8 mouse cellular contexts compared by ENCODE assay signal in genomic region chr11:29173125-29173631, GRCm38 (mm10). TPM values are rescaled to one million over a fixed set of nuclear protein-coding genes. Genes with fewer than 3 reads are reported as not detected.
DNase-seq lines count a peak whose midpoint lies in the region.

No protein-coding gene starts in this region.

- peak overlapping the region; percentile 93 for H3K4me3 ChIP-seq in midbrain, embryonic 10.5 days

- no peaks in the 10 kb centered on the region for H3K9me3 ChIP-seq in midbrain, embryonic 10.5 days (replicated peaks)

- peak overlapping the region; percentile 99 for H3K27ac ChIP-seq in midbrain, embryonic 10.5 days (replicated peaks)

- intact Hi-C loops in left cerebral cortex, postnatal 4 days (cut with DNase I) = no loop called here

- peak; percentile 51 for DNase-seq in gastrocnemius, adult 18-20 months (ENCODE audit: low spot score)
- DNase-seq in gastrocnemius, postnatal 25 days = no peak
- DNase-seq in cerebellum, postnatal 36 days = peak; percentile 47 to 60
- peak; percentile 22 to 31 for DNase-seq in frontal cortex, postnatal 25 days (ENCODE audit: low spot score in 2 of 2)
- DNase-seq in hindlimb bud, embryonic 11.5 days (ENCODE audit: extremely low spot score, low read depth, low spot score) = peak; percentile 31
- DNase-seq in left cerebral cortex, postnatal 4 days = peak; percentile 55
- peak; percentile 68 for DNase-seq in midbrain, embryonic 10.5 days (ENCODE audit: low spot score)
- peak; percentile 50 for DNase-seq in right cerebral cortex, postnatal 4 days

- WGBS in midbrain, embryonic 10.5 days = under 1% methylated on average over 38 of the region's 38 CpGs

- H3K27me3 ChIP-seq in midbrain, embryonic 10.5 days (ENCODE audit: low read depth, poor library complexity, severe bottlenecking) = no peaks in the 10 kb centered on the region

- peaks cover 35% of the 10 kb centered on the region for H3K4me1 ChIP-seq in midbrain, embryonic 10.5 days

- no peaks in the 10 kb centered on the region for H3K36me3 ChIP-seq in midbrain, embryonic 10.5 days

RNA-seq across cellular contexts. Expression of gene Ppp4r3b, which starts 0.5 kb away (rescaled TPM):
- 10 to 100 TPM; 23.0 to 25.2 TPM for total RNA-seq in gastrocnemius, adult 18-20 months (2021)
- 10 to 100 TPM; 23.6 to 25.0 TPM for total RNA-seq in gastrocnemius, postnatal 25 days (2021)
- 10 to 100 TPM; 53.8 to 56.7 TPM for total RNA-seq in left cerebral cortex, postnatal 4 days (2021)
- polyA plus RNA-seq in midbrain, embryonic 10.5 days (2016; fragmentation: Nextera tagmentation; extraction: Ambion mirVana) = 103 and 108 TPM in 2 replicates

RNA-seq across cellular contexts. Expression of gene Pnpt1, which starts 42.6 kb away (rescaled TPM):
- 10 to 100 TPM; 14.4 to 15.7 TPM for total RNA-seq in gastrocnemius, adult 18-20 months (2021)
- 10 to 100 TPM; 14.3 to 15.3 TPM for total RNA-seq in gastrocnemius, postnatal 25 days (2021)
- total RNA-seq in left cerebral cortex, postnatal 4 days (2021) = 10 to 100 TPM; 22.1 to 26.1 TPM
- polyA plus RNA-seq in midbrain, embryonic 10.5 days (2016; fragmentation: Nextera tagmentation; extraction: Ambion mirVana) = 37.3 and 42.3 TPM in 2 replicates
